Mouse (Mus musculus) kidney, postnatal 0 days (tissue): ENCODE results near the gene Slc38a10. TPM values are rescaled to one million over a fixed set of nuclear protein-coding genes. Genes with fewer than 3 reads are reported as not detected.

ENCODE experiments used
- ATAC-seq: fragments of 200-750 bp; cut with Nextera tagmentation; replicated peaks from 2 replicates; pipeline ENCODE4 v1.8.0; 2017; ENCODE audit warnings: low read depth, moderate number of reproducible peaks, moderate TSS enrichment, moderate library complexity; ENCODE audit not compliant: low FRiP score
- DNase-seq: peaks from one replicate; pipeline ENCODE4 v3.0.0-alpha.2; 2016; ENCODE audit warnings: low spot score
- H3K27ac ChIP-seq: fragments of 300-500 bp; sonication (generic); 2 replicates; pipeline ENCODE4 v1.5.1; 2014; ENCODE audit warnings: mild to moderate bottlenecking
- H3K27me3 ChIP-seq: fragments of 300-500 bp; sonication (generic); 2 replicates; pipeline ENCODE4 v1.6.1; 2014; ENCODE audit warnings: low read length, mixed read lengths; ENCODE audit not compliant: insufficient read depth
- H3K36me3 ChIP-seq: fragments of 300-500 bp; sonication (generic); 2 replicates; pipeline ENCODE4 v1.6.1; 2014; ENCODE audit warnings: low read length, mixed read lengths; ENCODE audit not compliant: insufficient read depth
- H3K4me1 ChIP-seq: fragments of 300-500 bp; sonication (generic); replicated peaks from 2 replicates; pipeline ENCODE4 v1.6.1; 2014; ENCODE audit warnings: antibody characterized with exemption, low read length, mixed read lengths; ENCODE audit not compliant: insufficient read depth
- H3K4me2 ChIP-seq: fragments of 300-500 bp; sonication (generic); 2 replicates; pipeline ENCODE4 v1.6.1; 2014; ENCODE audit warnings: mild to moderate bottlenecking, low read length, moderate library complexity, mixed read lengths
- H3K4me3 ChIP-seq: fragments of 300-500 bp; sonication (generic); replicated peaks from 2 replicates; pipeline ENCODE4 v1.5.1; 2014; ENCODE audit warnings: low read depth, low read length
- H3K9ac ChIP-seq: fragments of 300-500 bp; sonication (generic); 2 replicates; pipeline ENCODE4 v1.6.1; 2014; ENCODE audit warnings: low read depth, low read length
- H3K9me3 ChIP-seq: fragments of 300-500 bp; sonication (generic); replicated peaks from 2 replicates; pipeline ENCODE4 v1.6.1; 2016; ENCODE audit warnings: low read length, inconsistent platforms, mixed read lengths
- CTCF ChIP-seq: IDR thresholded peaks from 2 replicates; pipeline ENCODE4 v1.5.1; 2016; ENCODE audit warnings: antibody characterized with exemption, low read depth, mild to moderate bottlenecking, moderate library complexity
- WGBS: fragments of 180-500 bp; shearing (Covaris S2); extraction: QIAGEN DNeasy Blood & Tissue Kit; methylation state at CpG from one replicate; pipeline ENCODE4 v1.1.7; 2014; 5-methylcytosine and 5-hydroxymethylcytosine counted together
- polyA plus RNA-seq: library from polyadenylated mRNA; unstranded; fragments of >200 nt; fragmentation: Nextera tagmentation; extraction: Ambion mirVana; gene quantifications from 2 replicates; pipeline ENCODE4 v1.2.1, GENCODE M21; 2015

Slc38a10 gene
- polyA plus RNA-seq, 1 experiment from 2014 or later = 94.0 TPM

- Histone ChIP-seq H3K4me3 (peak within 1 kb of the TSS; percentile 70), H3K36me3 (peaks cover 19% of the 10 kb centered on the region; the same call in 1 of the 2 replicates), H3K27me3 (no peaks in the 10 kb centered on the region), H3K4me2 (peak within 1 kb of the TSS; percentile 71), H3K9ac (peak within 1 kb of the TSS; percentile 70), H3K9me3 (no peaks in the 10 kb centered on the region), H3K4me1 (0 out of 2 replicates have a peak, but pooled peaks cover 7% of the 10 kb centered on the region), H3K27ac (no peak within 1 kb of the TSS)
- ATAC-seq (peak; percentile 99), DNase-seq (peak; percentile 99)
- TF ChIP-seq CTCF = no peak
- WGBS = 0% methylated on average over 41 of the region's 42 CpGs
Observed at GRCm38 (mm10) chr11:120086702-120087152, 64.4 kb downstream of the Slc38a10 start, which contains the start of gene Cep131. Gene Cep131 (minus strand): TSS chr11:120086827.

GRCm38 (mm10) chr11:120085891-120086627 is 65.1 kb downstream of the Slc38a10 start:
- Histone ChIP-seq H3K27me3 (no peaks in the 10 kb centered on the region), H3K4me1 (0 out of 2 replicates have a peak, but pooled peaks cover 7% of the 10 kb centered on the region), H3K36me3 (peaks cover 16% of the 10 kb centered on the region; the same call in 1 of the 2 replicates), H3K4me2 (peak overlapping the region; percentile 71), H3K9ac (peak overlapping the region; percentile 70), H3K27ac (no peak overlapping the region), H3K4me3 (peak overlapping the region; percentile 70), H3K9me3 (no peaks in the 10 kb centered on the region)
- ATAC-seq (peak; percentile 41), DNase-seq (peak; percentile 40)
- 1% methylated on average over 25 of the region's 25 CpGs for WGBS
- TF ChIP-seq CTCF = no peak

GRCm38 (mm10) chr11:120080282-120080681 is 70.9 kb downstream of the Slc38a10 start:
- H3K36me3 ChIP-seq = peaks cover 29% of the 10 kb centered on the region; the same call in 1 of the 2 replicates
- WGBS = 75% methylated on average over 6 of the region's 6 CpGs

GRCm38 (mm10) chr11:120076191-120076590 is 75.0 kb downstream of the Slc38a10 start:
- no peak overlapping the region for H3K4me2 ChIP-seq
- TF ChIP-seq CTCF = no peak
- H3K27me3 ChIP-seq = no peaks in the 10 kb centered on the region
- H3K27ac ChIP-seq = no peak overlapping the region
- DNase-seq (no peak), ATAC-seq (no peak)
- peaks cover 36% of the 10 kb centered on the region for H3K36me3 ChIP-seq
- WGBS = 61% methylated on average over 3 of the region's 3 CpGs
- no peak overlapping the region for H3K4me3 ChIP-seq
- no peaks in the 10 kb centered on the region for H3K4me1 ChIP-seq
- 0 out of 2 replicates have a peak overlapping the region, but pooled peaks have one; percentile 24 for H3K9ac ChIP-seq
- H3K9me3 ChIP-seq = no peaks in the 10 kb centered on the region

More at GRCm38 (mm10) chr11:120080282-120080681, 70.9 kb downstream of the Slc38a10 start:
- no peak overlapping the region for H3K4me3 ChIP-seq
- H3K27me3 ChIP-seq = no peaks in the 10 kb centered on the region
- DNase-seq (peak; percentile 74), ATAC-seq (no peak)
- TF ChIP-seq CTCF = no peak
- H3K27ac ChIP-seq = no peak overlapping the region
- no peak overlapping the region for H3K9ac ChIP-seq
- H3K9me3 ChIP-seq = no peaks in the 10 kb centered on the region
- H3K4me2 ChIP-seq = no peak overlapping the region
- no peaks in the 10 kb centered on the region for H3K4me1 ChIP-seq

- H3K27me3 ChIP-seq = no peaks in the 10 kb centered on the region
- peak; percentile 64 for TF ChIP-seq CTCF
- WGBS = 80% methylated on average over 9 of the region's 9 CpGs
- H3K4me1 ChIP-seq = no peaks in the 10 kb centered on the region
- no peak overlapping the region for H3K4me3 ChIP-seq
- no peak overlapping the region for H3K4me2 ChIP-seq
- no peak overlapping the region for H3K9ac ChIP-seq
- no peaks in the 10 kb centered on the region for H3K9me3 ChIP-seq
- H3K36me3 ChIP-seq = peaks cover 39% of the 10 kb centered on the region
- ATAC-seq (no peak), DNase-seq (no peak)
- H3K27ac ChIP-seq = no peak overlapping the region
Observed at GRCm38 (mm10) chr11:120072986-120073647, 78.0 kb downstream of the Slc38a10 start.

GRCm38 (mm10) chr11:120071731-120072320 is 79.3 kb downstream of the Slc38a10 start:
- Histone ChIP-seq H3K27ac (no peak overlapping the region), H3K4me3 (no peak overlapping the region), H3K4me1 (no peaks in the 10 kb centered on the region), H3K36me3 (peaks cover 41% of the 10 kb centered on the region), H3K4me2 (no peak overlapping the region), H3K9ac (no peak overlapping the region), H3K9me3 (no peaks in the 10 kb centered on the region), H3K27me3 (no peaks in the 10 kb centered on the region)
- no peak for ATAC-seq
- no peak for DNase-seq
- TF ChIP-seq CTCF = no peak
- 81% methylated on average over 7 of the region's 7 CpGs for WGBS
